Mouse (Mus musculus): Measurements from ENCODE around the gene Mapkapk5. TPM values are rescaled to one million over a fixed set of nuclear protein-coding genes. Genes with fewer than 3 reads are reported as not detected.
A peak's percentile ranks its signal among the peaks of the same experiment; 100 is the strongest.

The Mapkapk5 gene
- polyA plus RNA-seq (2016; fragmentation: Nextera tagmentation; extraction: Ambion mirVana), result 36.0 and 38.5 TPM in 2 replicates

GRCm38 (mm10) chr5:121545793-121546529 lies at the start of gene Mapkapk5:
TSS of gene Mapkapk5 (minus strand) at chr5:121545905.
- Histone ChIP-seq H3K36me3 (no peaks in the 10 kb centered on the region), H3K27ac (peak within 1 kb of the TSS; percentile 100), H3K27me3 (ENCODE audit: insufficient read depth, poor library complexity, severe bottlenecking) (no peaks in the 10 kb centered on the region), H3K9me3 (no peaks in the 10 kb centered on the region), H3K4me3 (peak within 1 kb of the TSS; percentile 100), H3K4me1 (peaks cover 27% of the 10 kb centered on the region)
- WGBS, result 2% methylated on average over 55 of the region's 55 CpGs
- DNase-seq (ENCODE audit: low spot score), result peak; percentile 98

GRCm38 (mm10) chr5:121594714-121595313 lies 49.1 kb upstream of the Mapkapk5 start:
- no peak for DNase-seq (ENCODE audit: low spot score)
- WGBS, result 82% methylated on average over 6 of the region's 6 CpGs
- Histone ChIP-seq H3K27me3 (ENCODE audit: insufficient read depth, poor library complexity, severe bottlenecking) (peaks cover 25% of the 10 kb centered on the region; the same call in 1 of the 2 replicates), H3K9me3 (no peaks in the 10 kb centered on the region), H3K36me3 (no peaks in the 10 kb centered on the region), H3K4me1 (peaks cover 39% of the 10 kb centered on the region), H3K27ac (no peak overlapping the region), H3K4me3 (no peak overlapping the region)

GRCm38 (mm10) chr5:121593451-121594401 lies 48.0 kb upstream of the Mapkapk5 start, which contains the start of gene Aldh2:
TSS of gene Aldh2 (minus strand) at chr5:121593824.
- H3K9me3 ChIP-seq, result no peaks in the 10 kb centered on the region
- H3K27me3 ChIP-seq (ENCODE audit: insufficient read depth, poor library complexity, severe bottlenecking), result peaks cover 20% of the 10 kb centered on the region; the same call in 1 of the 2 replicates
- peak within 1 kb of the TSS; percentile 74 for H3K4me3 ChIP-seq
- peak within 1 kb of the TSS; percentile 83 for H3K27ac ChIP-seq
- H3K36me3 ChIP-seq, result no peaks in the 10 kb centered on the region
- peak; percentile 94 for DNase-seq (ENCODE audit: low spot score)
- H3K4me1 ChIP-seq, result peaks cover 39% of the 10 kb centered on the region
- 3% methylated on average over 47 of the region's 47 CpGs for WGBS

GRCm38 (mm10) chr5:121592816-121593407 lies 47.2 kb upstream of the Mapkapk5 start:
- Histone ChIP-seq H3K4me1 (peaks cover 33% of the 10 kb centered on the region), H3K27me3 (ENCODE audit: insufficient read depth, poor library complexity, severe bottlenecking) (peaks cover 12% of the 10 kb centered on the region; the same call in 1 of the 2 replicates), H3K36me3 (no peaks in the 10 kb centered on the region), H3K27ac (peak overlapping the region; percentile 83), H3K4me3 (peak overlapping the region; percentile 74), H3K9me3 (no peaks in the 10 kb centered on the region)
- WGBS, result 4% methylated on average over 33 of the region's 33 CpGs
- no peak for DNase-seq (ENCODE audit: low spot score)

GRCm38 (mm10) chr5:121592064-121592815 lies 46.5 kb upstream of the Mapkapk5 start:
- peaks cover 10% of the 10 kb centered on the region; the same call in 1 of the 2 replicates for H3K27me3 ChIP-seq (ENCODE audit: insufficient read depth, poor library complexity, severe bottlenecking)
- H3K9me3 ChIP-seq, result no peaks in the 10 kb centered on the region
- no peak overlapping the region for H3K27ac ChIP-seq
- peaks cover 28% of the 10 kb centered on the region for H3K4me1 ChIP-seq
- 66% methylated on average over 11 of the region's 11 CpGs for WGBS
- DNase-seq (ENCODE audit: low spot score), result no peak
- peak overlapping the region; percentile 74; the same call in 1 of the 2 replicates for H3K4me3 ChIP-seq
- no peaks in the 10 kb centered on the region for H3K36me3 ChIP-seq

- no peaks in the 10 kb centered on the region for H3K36me3 ChIP-seq
- H3K9me3 ChIP-seq, result no peaks in the 10 kb centered on the region
- peaks cover 27% of the 10 kb centered on the region for H3K4me1 ChIP-seq
- WGBS, result 70% methylated on average over 11 of the region's 11 CpGs
- H3K27ac ChIP-seq, result no peak overlapping the region
- no peak for DNase-seq (ENCODE audit: low spot score)
- H3K27me3 ChIP-seq (ENCODE audit: insufficient read depth, poor library complexity, severe bottlenecking), result peaks cover 10% of the 10 kb centered on the region; the same call in 1 of the 2 replicates
- H3K4me3 ChIP-seq, result no peak overlapping the region
Observed at GRCm38 (mm10) chr5:121591417-121592063, 45.8 kb upstream of the Mapkapk5 start.

- WGBS, result 74% methylated on average over 6 of the region's 6 CpGs
- H3K4me1 ChIP-seq, result peaks cover 26% of the 10 kb centered on the region
- no peak for DNase-seq (ENCODE audit: low spot score)
- peaks cover 10% of the 10 kb centered on the region; the same call in 1 of the 2 replicates for H3K27me3 ChIP-seq (ENCODE audit: insufficient read depth, poor library complexity, severe bottlenecking)
- H3K36me3 ChIP-seq, result no peaks in the 10 kb centered on the region
- H3K9me3 ChIP-seq, result no peaks in the 10 kb centered on the region
- H3K4me3 ChIP-seq, result no peak overlapping the region
- no peak overlapping the region for H3K27ac ChIP-seq
Observed at GRCm38 (mm10) chr5:121589928-121590327, 44.2 kb upstream of the Mapkapk5 start.

- Histone ChIP-seq H3K4me1 (peaks cover 16% of the 10 kb centered on the region), H3K27ac (no peak overlapping the region), H3K9me3 (no peaks in the 10 kb centered on the region), H3K27me3 (ENCODE audit: insufficient read depth, poor library complexity, severe bottlenecking) (0 out of 2 replicates have a peak, but pooled peaks cover 4% of the 10 kb centered on the region), H3K4me3 (no peak overlapping the region), H3K36me3 (no peaks in the 10 kb centered on the region)
- DNase-seq (ENCODE audit: low spot score), result no peak
- WGBS, result 72% methylated on average over 6 of the region's 6 CpGs
Observed at GRCm38 (mm10) chr5:121586400-121587039, 40.8 kb upstream of the Mapkapk5 start.

- Histone ChIP-seq H3K4me1 (peaks cover 16% of the 10 kb centered on the region), H3K9me3 (no peaks in the 10 kb centered on the region), H3K36me3 (no peaks in the 10 kb centered on the region), H3K27ac (no peak overlapping the region), H3K27me3 (ENCODE audit: insufficient read depth, poor library complexity, severe bottlenecking) (no peaks in the 10 kb centered on the region), H3K4me3 (no peak overlapping the region)
- no peak for DNase-seq (ENCODE audit: low spot score)
- 79% methylated on average over 5 of the region's 5 CpGs for WGBS
Observed at GRCm38 (mm10) chr5:121585699-121586098, 40.0 kb upstream of the Mapkapk5 start.

- Histone ChIP-seq H3K9me3 (no peaks in the 10 kb centered on the region), H3K27ac (no peak overlapping the region), H3K36me3 (peaks cover 5% of the 10 kb centered on the region; the same call in 1 of the 2 replicates), H3K4me3 (no peak overlapping the region), H3K27me3 (ENCODE audit: insufficient read depth, poor library complexity, severe bottlenecking) (no peaks in the 10 kb centered on the region), H3K4me1 (peaks cover 16% of the 10 kb centered on the region)
- no peak for DNase-seq (ENCODE audit: low spot score)
- WGBS, result 96% methylated on average over 10 of the region's 10 CpGs
Observed at GRCm38 (mm10) chr5:121585005-121585404, 39.3 kb upstream of the Mapkapk5 start.
